25 mouse cellular contexts compared by ENCODE assay signal in the genomic region with DNA sequence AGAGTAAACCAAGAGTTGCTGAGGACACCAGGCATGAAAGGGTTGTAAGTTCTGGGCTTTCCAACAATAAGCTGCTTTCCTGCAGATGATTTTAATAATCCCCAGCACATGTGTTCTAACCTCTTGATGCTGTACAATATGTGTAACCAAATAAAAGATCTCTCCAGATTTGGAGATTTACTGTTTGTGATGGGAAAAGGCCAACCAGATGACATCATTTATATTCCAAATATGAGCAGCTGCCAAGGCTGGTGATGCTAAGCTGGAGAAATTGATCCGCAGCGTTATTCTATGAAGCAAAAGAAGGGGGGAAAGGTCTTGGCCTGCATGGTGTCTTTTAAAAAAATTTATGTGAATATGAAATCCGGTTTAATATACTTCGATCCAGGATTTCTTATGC.
A peak's percentile ranks its signal among the peaks of the same experiment; 100 is the strongest.
DNase-seq lines count a peak whose midpoint lies in the region; ATAC-seq and TF ChIP-seq lines count a peak whose summit lies in the region.
"Had no signal": no experiment of that assay in that cellular context is flagged by ENCODE, and none has a peak within 500 bp of the region (broad histone marks: within the 10 kb centered on the region; RNA-seq: fewer than 3 reads in every experiment).

No protein-coding gene starts in this region.

- H3K9ac ChIP-seq in limb, embryonic 13.5 days, result no peak overlapping the region
- no peak overlapping the region for H3K9ac ChIP-seq in limb, embryonic 14.5 days (ENCODE audit: low read depth, low read length, severe bottlenecking)
- H3K9ac ChIP-seq in midbrain, postnatal 0 days (replicated peaks; ENCODE audit: low read length, poor library complexity, severe bottlenecking), result no peak overlapping the region
- H3K9ac ChIP-seq: embryonic facial prominence, embryonic 15.5 days; forebrain, postnatal 0 days; heart, embryonic 13.5 days; hindbrain, embryonic 15.5 days had no signal

- H3K9me3 ChIP-seq in limb, embryonic 13.5 days, result no peaks in the 10 kb centered on the region
- no peaks in the 10 kb centered on the region for H3K9me3 ChIP-seq in limb, embryonic 10.5 days (replicated peaks)
- H3K9me3 ChIP-seq in limb, embryonic 14.5 days (ENCODE audit: control insufficient read depth, low read length), result no peaks in the 10 kb centered on the region
- H3K9me3 ChIP-seq in midbrain, postnatal 0 days (ENCODE audit: low read length), result no peaks in the 10 kb centered on the region
- H3K9me3 ChIP-seq: embryonic facial prominence, embryonic 15.5 days; heart, embryonic 10.5 days; heart, embryonic 13.5 days; hindbrain, embryonic 15.5 days had no signal

- H3K36me3 ChIP-seq in limb, embryonic 13.5 days, result no peaks in the 10 kb centered on the region
- H3K36me3 ChIP-seq in limb, embryonic 10.5 days, result no peaks in the 10 kb centered on the region
- no peaks in the 10 kb centered on the region for H3K36me3 ChIP-seq in limb, embryonic 14.5 days (ENCODE audit: control insufficient read depth, insufficient read depth, low read length)
- H3K36me3 ChIP-seq in midbrain, postnatal 0 days (ENCODE audit: insufficient read depth, low read length), result no peaks in the 10 kb centered on the region
- H3K36me3 ChIP-seq: embryonic facial prominence, embryonic 15.5 days; heart, embryonic 10.5 days; heart, embryonic 13.5 days; hindbrain, embryonic 15.5 days had no signal

- WGBS in limb, embryonic 13.5 days, result 64% methylated on average over 4 of the region's 4 CpGs
- WGBS in limb, embryonic 10.5 days, result 92% methylated on average over 4 of the region's 4 CpGs
- WGBS in limb, embryonic 14.5 days, result 49% methylated on average over 4 of the region's 4 CpGs
- WGBS in midbrain, postnatal 0 days, result 81% methylated on average over 4 of the region's 4 CpGs

- DNase-seq in limb, embryonic 10.5 days (ENCODE audit: low spot score), result no peak
- DNase-seq in NIH3T3 (ENCODE audit: low read depth), result peak; percentile 88
- peak; percentile 80 for DNase-seq in limb, embryonic 14.5 days (ENCODE audit: low spot score)
- no peak for DNase-seq in midbrain, postnatal 0 days (ENCODE audit: low spot score)
- no peak for DNase-seq in kidney, adult 8-10 months
- DNase-seq: adrenal gland, adult 2 months; adrenal gland, postnatal 25 days; cerebellum, adult 11-12 months; cerebellum, adult 8-10 months; cerebellum, postnatal 10 days; cerebellum, postnatal 36 days; embryo, embryonic 11 days; forebrain, postnatal 0 days; gastrocnemius, adult 2 months; gastrocnemius, postnatal 14 days; heart, adult 18-20 months; heart, postnatal 14 days; heart, postnatal 4 days had no signal

- H3K27me3 ChIP-seq in limb, embryonic 13.5 days, result no peaks in the 10 kb centered on the region
- H3K27me3 ChIP-seq in limb, embryonic 10.5 days (ENCODE audit: low read depth, poor library complexity, severe bottlenecking), result no peaks in the 10 kb centered on the region
- no peaks in the 10 kb centered on the region for H3K27me3 ChIP-seq in limb, embryonic 14.5 days (ENCODE audit: control insufficient read depth, insufficient read depth, low read length)
- H3K27me3 ChIP-seq in midbrain, postnatal 0 days (ENCODE audit: insufficient read depth, low read length), result no peaks in the 10 kb centered on the region
- H3K27me3 ChIP-seq: embryonic facial prominence, embryonic 15.5 days; heart, embryonic 13.5 days; hindbrain, embryonic 15.5 days; Patski had no signal

- 0 out of 2 replicates have a peak, but pooled peaks cover 3% of the 10 kb centered on the region for H3K4me1 ChIP-seq in limb, embryonic 13.5 days
- H3K4me1 ChIP-seq in limb, embryonic 10.5 days, result no peaks in the 10 kb centered on the region
- peaks cover 7% of the 10 kb centered on the region for H3K4me1 ChIP-seq in limb, embryonic 14.5 days (ENCODE audit: control insufficient read depth, insufficient read depth, low read length)
- H3K4me1 ChIP-seq in midbrain, postnatal 0 days (ENCODE audit: insufficient read depth, low read length), result no peaks in the 10 kb centered on the region
- H3K4me1 ChIP-seq: hindbrain, embryonic 15.5 days had no signal

- ATAC-seq in limb, embryonic 13.5 days (ENCODE audit: low FRiP score, low read depth), result peak; percentile 32; the same call in 1 of the 2 replicates
- peak; percentile 50 for ATAC-seq in limb, embryonic 14.5 days (ENCODE audit: low FRiP score, low read depth)
- no peak for ATAC-seq in midbrain, postnatal 0 days (ENCODE audit: low FRiP score)
- ATAC-seq: forebrain, embryonic 14.5 days; forebrain, postnatal 0 days; Patski had no signal

- H3K27ac ChIP-seq in limb, embryonic 13.5 days, result no peak overlapping the region; the same call in 1 of the 2 replicates
- no peak overlapping the region for H3K27ac ChIP-seq in limb, embryonic 10.5 days
- H3K27ac ChIP-seq in limb, embryonic 14.5 days (replicated peaks; ENCODE audit: low read depth, low read length), result no peak overlapping the region
- no peak overlapping the region for H3K27ac ChIP-seq in midbrain, postnatal 0 days (ENCODE audit: low read depth, low read length)
- H3K27ac ChIP-seq: gastrocnemius, adult 2 months; heart, embryonic 10.5 days; heart, embryonic 13.5 days; hindbrain, embryonic 15.5 days had no signal

- no peak overlapping the region for H3K4me3 ChIP-seq in limb, embryonic 13.5 days
- no peak overlapping the region for H3K4me3 ChIP-seq in limb, embryonic 10.5 days
- no peak overlapping the region for H3K4me3 ChIP-seq in limb, embryonic 14.5 days (replicated peaks; ENCODE audit: low read length)
- H3K4me3 ChIP-seq in midbrain, postnatal 0 days (ENCODE audit: low read depth, low read length), result no peak overlapping the region
- H3K4me3 ChIP-seq: embryonic facial prominence, embryonic 15.5 days; gastrocnemius, adult 2 months; heart, embryonic 10.5 days; heart, embryonic 13.5 days; hindbrain, embryonic 15.5 days had no signal

- no peak for TF ChIP-seq POLR2A in limb, embryonic 14.5 days (IDR thresholded peaks at IDR 0.05; ENCODE audit: borderline replicate concordance, extremely low read depth, insufficient read depth, insufficient read length)

- no peak overlapping the region for H3K4me2 ChIP-seq in limb, embryonic 13.5 days (replicated peaks)
- H3K4me2 ChIP-seq in limb, embryonic 14.5 days (replicated peaks; ENCODE audit: low read depth, low read length, severe bottlenecking), result no peak overlapping the region
- H3K4me2 ChIP-seq in midbrain, postnatal 0 days (ENCODE audit: low read depth, low read length, poor library complexity, severe bottlenecking), result no peak overlapping the region
- H3K4me2 ChIP-seq: embryonic facial prominence, embryonic 15.5 days; heart, embryonic 13.5 days; hindbrain, embryonic 15.5 days had no signal

- no peak for TF ChIP-seq CTCF in midbrain, postnatal 0 days (IDR thresholded peaks at IDR 0.05)

Comparison
In these comparisons a context has a peak if more than half of its experiments do, and no peak if none do; other contexts are left out.
1. DNase-seq: peak in NIH3T3 (single experiment) and limb, embryonic 14.5 days (single experiment); none in limb, embryonic 10.5 days (single experiment), midbrain, postnatal 0 days (single experiment) and kidney, adult 8-10 months (0 of 2).